In the genomic region with DNA sequence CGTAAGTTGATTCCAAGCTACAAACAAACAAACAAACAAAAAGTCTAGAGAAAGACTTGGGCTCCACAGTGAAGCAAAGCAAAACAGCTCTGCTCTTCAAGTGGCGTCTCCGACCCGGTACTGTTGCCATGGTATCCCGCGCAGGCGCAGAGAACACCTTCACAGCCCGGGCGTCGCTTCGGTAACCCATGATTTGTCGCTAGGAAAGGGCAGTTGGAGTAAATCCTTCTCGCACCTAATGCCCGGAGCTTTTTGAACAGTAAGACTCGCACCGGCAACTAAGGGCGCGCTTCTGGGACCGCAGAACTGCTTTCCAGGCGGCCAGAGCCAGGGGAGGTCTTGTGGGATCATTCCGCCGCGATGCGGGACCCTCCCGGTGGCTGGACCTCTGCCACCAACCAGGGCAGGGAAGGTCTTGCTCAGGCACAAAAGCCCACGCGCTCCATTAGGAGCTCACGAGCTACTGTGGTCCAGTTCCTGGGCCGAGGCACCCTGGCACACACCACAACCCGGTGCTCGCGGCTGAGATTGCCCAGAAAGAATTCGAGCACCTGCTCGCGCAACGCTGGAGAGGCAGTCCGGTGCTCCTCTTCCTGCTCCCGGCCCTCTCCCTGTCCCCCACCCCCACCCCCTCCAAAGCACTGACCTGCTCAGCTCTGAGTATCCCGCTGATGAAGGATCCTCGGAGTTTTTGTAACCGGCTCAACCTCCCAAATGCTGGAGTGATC, we compare ENCODE assay signal across 7 mouse cellular contexts. TPM values are rescaled to one million over a fixed set of nuclear protein-coding genes. Genes with fewer than 3 reads are reported as not detected.
DNase-seq lines count a peak whose midpoint lies in the region.

No protein-coding gene starts in this region.

- under 1% methylated on average over 41 of the region's 41 CpGs for WGBS in midbrain, embryonic 10.5 days

- no peaks in the 10 kb centered on the region for H3K27me3 ChIP-seq in midbrain, embryonic 10.5 days (ENCODE audit: low read depth, poor library complexity, severe bottlenecking)

- no peaks in the 10 kb centered on the region for H3K9me3 ChIP-seq in midbrain, embryonic 10.5 days (replicated peaks)

- intact Hi-C loops in left cerebral cortex, postnatal 4 days (cut with DNase I): no loop called here

- H3K4me3 ChIP-seq in midbrain, embryonic 10.5 days: peak overlapping the region; percentile 92

- H3K36me3 ChIP-seq in midbrain, embryonic 10.5 days: peaks cover 8% of the 10 kb centered on the region; the same call in 1 of the 2 replicates

- peaks cover 75% of the 10 kb centered on the region for H3K4me1 ChIP-seq in midbrain, embryonic 10.5 days

- DNase-seq in adrenal gland, postnatal 14 days: peak; percentile 91
- peak; percentile 86 for DNase-seq in embryo, embryonic 9.5 days (ENCODE audit: extremely low spot score)
- peak; percentile 57 to 75 for DNase-seq in heart, adult 18-20 months
- peak; percentile 84 for DNase-seq in kidney, adult 18-20 months
- peak; percentile 89 for DNase-seq in left cerebral cortex, postnatal 4 days
- peak; percentile 91 for DNase-seq in midbrain, embryonic 10.5 days (ENCODE audit: low spot score)
- peak; percentile 26 for DNase-seq in skeletal muscle tissue, adult 2 months (ENCODE audit: low read depth, low spot score)

- H3K27ac ChIP-seq in midbrain, embryonic 10.5 days (replicated peaks): peak overlapping the region; percentile 98

RNA-seq across cellular contexts. Expression of gene Plch1, which starts 0.5 kb away (rescaled TPM):
- total RNA-seq in adrenal gland, postnatal 14 days (2021): 0.11 and 0.15 TPM in 2 replicates
- under 1 TPM; 0.05 to 0.23 TPM for total RNA-seq in heart, adult 18-20 months (2021)
- 1 to 10 TPM; 7.6 to 9.0 TPM for total RNA-seq in left cerebral cortex, postnatal 4 days (2021)
- polyA plus RNA-seq in midbrain, embryonic 10.5 days (2016; fragmentation: Nextera tagmentation; extraction: Ambion mirVana): 27.5 and 33.1 TPM in 2 replicates

RNA-seq across cellular contexts. Expression of gene E130311K13Rik, which starts 30.5 kb away (rescaled TPM):
- 10.1 and 10.2 TPM in 2 replicates for total RNA-seq in adrenal gland, postnatal 14 days (2021)
- total RNA-seq in heart, adult 18-20 months (2021): 10 to 100 TPM; 10.3 to 11.7 TPM
- 10 to 100 TPM; 12.5 to 13.2 TPM for total RNA-seq in left cerebral cortex, postnatal 4 days (2021)
- polyA plus RNA-seq in midbrain, embryonic 10.5 days (2016; fragmentation: Nextera tagmentation; extraction: Ambion mirVana): 2.7 and 3.3 TPM in 2 replicates

Comparison
In these comparisons a context has a peak if more than half of its experiments do, and no peak if none do; other contexts are left out.
1. Peak in every context shown above with its lines: DNase-seq, H3K4me3 ChIP-seq and H3K27ac ChIP-seq.
2. DNase-seq: peak in every context shown above with its lines; median percentile 91 in adrenal gland, postnatal 14 days; 91 in midbrain, embryonic 10.5 days; 89 in left cerebral cortex, postnatal 4 days; 86 in embryo, embryonic 9.5 days; 84 in kidney, adult 18-20 months; 66 in heart, adult 18-20 months; 26 in skeletal muscle tissue, adult 2 months.